Mouse (Mus musculus) forebrain, embryonic 11.5 days (tissue): ENCODE measurements around the gene Psen1. TPM values are rescaled to one million over a fixed set of nuclear protein-coding genes. Genes with fewer than 3 reads are reported as not detected.

ENCODE experiments used
- ATAC-seq: fragments of 200-750 bp; cut with Nextera tagmentation; replicated peaks from 2 replicates; pipeline ENCODE4 v1.8.0; 2017; ENCODE audit warnings: moderate TSS enrichment; ENCODE audit not compliant: low FRiP score
- DNase-seq: peaks from one replicate; pipeline ENCODE4 v3.0.0-alpha.2; 2017; ENCODE audit warnings: low spot score
- H3K27ac ChIP-seq: fragments of 300-500 bp; sonication (generic); 2 replicates; pipeline ENCODE4 v1.5.1; 2014; ENCODE audit warnings: low read depth, low read length
- H3K27me3 ChIP-seq: fragments of 300-500 bp; sonication (generic); 2 replicates; pipeline ENCODE4 v1.6.1; 2014; ENCODE audit warnings: mild to moderate bottlenecking, low read length, mixed read lengths; ENCODE audit not compliant: control insufficient read depth, insufficient read depth
- H3K36me3 ChIP-seq: fragments of 300-500 bp; sonication (generic); 2 replicates; pipeline ENCODE4 v1.6.1; 2014; ENCODE audit warnings: mild to moderate bottlenecking, low read length, moderate library complexity, mixed read lengths; ENCODE audit not compliant: control insufficient read depth, insufficient read depth
- H3K4me1 ChIP-seq: fragments of 300-500 bp; sonication (generic); replicated peaks from 2 replicates; pipeline ENCODE4 v1.6.1; 2014; ENCODE audit warnings: low read length, mixed read lengths; ENCODE audit not compliant: control insufficient read depth, insufficient read depth
- H3K4me2 ChIP-seq: fragments of 300-500 bp; sonication (generic); 2 replicates; pipeline ENCODE4 v1.6.1; 2014; ENCODE audit warnings: low read depth, mild to moderate bottlenecking, low read length, moderate library complexity, mixed read lengths; ENCODE audit not compliant: severe bottlenecking
- H3K4me3 ChIP-seq: fragments of 300-500 bp; sonication (generic); 2 replicates; pipeline ENCODE4 v1.5.1; 2014; ENCODE audit warnings: low read depth, low read length
- H3K9ac ChIP-seq: fragments of 300-500 bp; sonication (generic); 2 replicates; pipeline ENCODE4 v1.6.1; 2014; ENCODE audit warnings: low read length
- H3K9me3 ChIP-seq: fragments of 300-500 bp; sonication (generic); 2 replicates; pipeline ENCODE4 v1.6.1; 2016; ENCODE audit warnings: low read length, mixed read lengths; ENCODE audit not compliant: control insufficient read depth
- WGBS: fragments of 180-500 bp; shearing (Covaris S2); extraction: QIAGEN DNeasy Blood & Tissue Kit; methylation state at CpG from one replicate; pipeline ENCODE4 v1.1.7; 2014; 5-methylcytosine and 5-hydroxymethylcytosine counted together
- polyA plus RNA-seq: library from polyadenylated mRNA; unstranded; fragments of >200 nt; fragmentation: Nextera tagmentation; extraction: Ambion mirVana; gene quantifications from 2 replicates; pipeline ENCODE4 v1.2.1, GENCODE M21; 2014

Gene Psen1
- polyA plus RNA-seq, 1 experiment from 2014 or later: 69.6 TPM

DNA sequence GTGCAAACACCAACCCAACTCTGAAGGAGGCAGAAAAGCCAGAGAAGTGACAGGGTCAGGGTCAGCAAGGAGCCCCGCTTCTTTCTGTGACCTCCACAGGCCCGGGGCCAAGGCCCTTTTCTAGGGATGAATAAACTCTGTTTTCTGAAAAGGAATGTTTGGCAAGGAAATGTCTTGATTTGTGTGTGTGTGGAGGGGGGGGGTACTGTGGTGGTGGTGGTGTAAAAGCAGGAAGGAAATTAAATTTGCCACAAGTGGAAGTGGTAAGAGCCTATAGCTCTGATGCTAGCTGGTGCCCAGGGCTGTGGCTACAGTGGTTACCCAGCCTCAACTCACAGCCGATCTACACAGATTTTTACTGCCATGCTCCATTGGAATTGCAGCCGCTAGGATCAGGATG lies 74.8 kb downstream of the Psen1 start:
- H3K36me3 ChIP-seq: no peaks in the 10 kb centered on the region
- H3K27me3 ChIP-seq: 0 out of 2 replicates have a peak, but pooled peaks cover 2% of the 10 kb centered on the region
- H3K27ac ChIP-seq: no peak overlapping the region
- H3K9me3 ChIP-seq: no peaks in the 10 kb centered on the region
- H3K4me3 ChIP-seq: no peak overlapping the region
- peaks cover 7% of the 10 kb centered on the region; the same call in 1 of the 2 replicates for H3K4me1 ChIP-seq
- 34% methylated on average over 4 of the region's 4 CpGs for WGBS
- DNase-seq (no peak), ATAC-seq (no peak)
- H3K9ac ChIP-seq: no peak overlapping the region
- no peak overlapping the region for H3K4me2 ChIP-seq

GRCm38 (mm10) chr12:83763311-83764043 lies 75.5 kb downstream of the Psen1 start, which contains the start of gene Papln:
TSS of gene Papln (plus strand) at chr12:83763634.
- H3K4me3 ChIP-seq: peak within 1 kb of the TSS; percentile 22
- no peak for ATAC-seq
- H3K36me3 ChIP-seq: no peaks in the 10 kb centered on the region
- no peak within 1 kb of the TSS for H3K27ac ChIP-seq
- H3K4me1 ChIP-seq: peaks cover 7% of the 10 kb centered on the region; the same call in 1 of the 2 replicates
- no peak for DNase-seq
- WGBS: 18% methylated on average over 29 of the region's 31 CpGs
- H3K4me2 ChIP-seq: peak within 1 kb of the TSS; percentile 49
- H3K9me3 ChIP-seq: no peaks in the 10 kb centered on the region
- H3K27me3 ChIP-seq: 0 out of 2 replicates have a peak, but pooled peaks cover 2% of the 10 kb centered on the region
- peak within 1 kb of the TSS; percentile 41 for H3K9ac ChIP-seq

- 13% methylated on average over 14 of the region's 14 CpGs for WGBS
- Histone ChIP-seq H3K36me3 (no peaks in the 10 kb centered on the region), H3K27me3 (0 out of 2 replicates have a peak, but pooled peaks cover 2% of the 10 kb centered on the region), H3K4me2 (peak overlapping the region; percentile 49), H3K4me1 (peaks cover 7% of the 10 kb centered on the region; the same call in 1 of the 2 replicates), H3K27ac (no peak overlapping the region), H3K9me3 (no peaks in the 10 kb centered on the region), H3K4me3 (peak overlapping the region; percentile 22), H3K9ac (peak overlapping the region; percentile 41)
- DNase-seq: no peak
- ATAC-seq: no peak
Measured at GRCm38 (mm10) chr12:83764044-83764365, 76.1 kb downstream of the Psen1 start.

DNA sequence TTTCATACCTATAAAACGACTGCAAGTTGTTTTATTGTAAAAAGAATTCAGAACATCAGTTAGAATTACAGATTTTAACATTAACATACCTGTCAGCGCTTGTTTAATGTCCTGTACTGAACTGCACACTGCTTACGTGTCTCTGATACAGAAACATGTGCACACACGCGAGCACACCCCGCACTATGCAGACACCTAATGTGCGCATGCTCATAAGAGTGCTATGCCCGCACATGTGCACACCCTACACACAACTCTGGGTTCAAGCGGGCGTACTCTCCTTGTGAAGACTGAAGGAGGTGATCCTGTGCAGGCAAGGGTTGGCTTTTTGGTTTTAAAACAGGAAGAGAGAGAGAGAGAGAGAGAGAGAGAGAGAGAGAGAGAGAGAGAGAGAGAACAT lies 76.6 kb downstream of the Psen1 start:
- Histone ChIP-seq H3K9ac (no peak overlapping the region), H3K9me3 (no peaks in the 10 kb centered on the region), H3K27me3 (0 out of 2 replicates have a peak, but pooled peaks cover 2% of the 10 kb centered on the region), H3K4me3 (no peak overlapping the region), H3K4me1 (peaks cover 7% of the 10 kb centered on the region; the same call in 1 of the 2 replicates), H3K36me3 (no peaks in the 10 kb centered on the region), H3K27ac (no peak overlapping the region), H3K4me2 (no peak overlapping the region)
- DNase-seq (no peak), ATAC-seq (no peak)
- 85% methylated on average over 10 of the region's 10 CpGs for WGBS

- H3K9me3 ChIP-seq: no peaks in the 10 kb centered on the region
- 0 out of 2 replicates have a peak, but pooled peaks cover 2% of the 10 kb centered on the region for H3K27me3 ChIP-seq
- no peak overlapping the region for H3K4me3 ChIP-seq
- no peak overlapping the region for H3K27ac ChIP-seq
- no peaks in the 10 kb centered on the region for H3K36me3 ChIP-seq
- WGBS: 79% methylated on average over 13 of the region's 13 CpGs
- H3K4me1 ChIP-seq: peaks cover 11% of the 10 kb centered on the region; the same call in 1 of the 2 replicates
- H3K4me2 ChIP-seq: no peak overlapping the region
- DNase-seq: no peak
- H3K9ac ChIP-seq: no peak overlapping the region
- no peak for ATAC-seq
Measured at GRCm38 (mm10) chr12:83765965-83766603, 78.1 kb downstream of the Psen1 start.

GRCm38 (mm10) chr12:83767833-83768232 lies 79.9 kb downstream of the Psen1 start:
- 65% methylated on average over 9 of the region's 9 CpGs for WGBS
- Histone ChIP-seq H3K4me2 (no peak overlapping the region), H3K9ac (no peak overlapping the region), H3K36me3 (no peaks in the 10 kb centered on the region), H3K4me1 (peaks cover 11% of the 10 kb centered on the region; the same call in 1 of the 2 replicates), H3K27ac (no peak overlapping the region), H3K27me3 (0 out of 2 replicates have a peak, but pooled peaks cover 2% of the 10 kb centered on the region), H3K9me3 (no peaks in the 10 kb centered on the region), H3K4me3 (no peak overlapping the region)
- ATAC-seq: no peak
- DNase-seq: no peak

GRCm38 (mm10) chr12:83768235-83768899 lies 80.4 kb downstream of the Psen1 start:
- H3K27ac ChIP-seq: no peak overlapping the region
- no peak overlapping the region for H3K9ac ChIP-seq
- no peaks in the 10 kb centered on the region for H3K36me3 ChIP-seq
- ATAC-seq: no peak
- H3K4me2 ChIP-seq: no peak overlapping the region
- no peaks in the 10 kb centered on the region for H3K9me3 ChIP-seq
- DNase-seq: no peak
- H3K4me3 ChIP-seq: no peak overlapping the region
- H3K27me3 ChIP-seq: 0 out of 2 replicates have a peak, but pooled peaks cover 2% of the 10 kb centered on the region
- H3K4me1 ChIP-seq: peaks cover 10% of the 10 kb centered on the region; the same call in 1 of the 2 replicates
- 84% methylated on average over 14 of the region's 14 CpGs for WGBS

GRCm38 (mm10) chr12:83770418-83771256 lies 82.7 kb downstream of the Psen1 start:
- DNase-seq (peak; percentile 87), ATAC-seq (peak; percentile 64; the same call in 1 of the 2 replicates)
- WGBS: 6% methylated on average over 25 of the region's 25 CpGs
- Histone ChIP-seq H3K36me3 (no peaks in the 10 kb centered on the region), H3K9ac (no peak overlapping the region), H3K9me3 (no peaks in the 10 kb centered on the region), H3K4me1 (peaks cover 4% of the 10 kb centered on the region; the same call in 1 of the 2 replicates), H3K27me3 (no peaks in the 10 kb centered on the region), H3K4me3 (no peak overlapping the region), H3K27ac (no peak overlapping the region), H3K4me2 (peak overlapping the region; percentile 25; the same call in 1 of the 2 replicates)
